Mouse (Mus musculus) large intestine, adult 2 months (tissue): ENCODE data around the gene Glipr1l1. TPM values are rescaled to one million over a fixed set of nuclear protein-coding genes. Genes with fewer than 3 reads are reported as not detected.
"Not testable (repeated sequence)": the region's sequence is repeated elsewhere in the genome, so short reads cannot be mapped to it uniquely, and the experiment has no call there.

Experiments
- DNase-seq: peaks from one replicate; pipeline ENCODE4 v3.0.0-alpha.2; 2012; ENCODE audit warnings: low read depth, low spot score
- WGBS: fragments of 180-500 bp; shearing (Covaris S2); methylation state at CpG from one replicate; pipeline ENCODE4 v1.1.7; 2018; 5-methylcytosine and 5-hydroxymethylcytosine counted together
- polyA plus RNA-seq: library from polyadenylated mRNA; depleted of rRNA; stranded (reverse); fragments of >200 nt; gene quantifications from 2 replicates; pipeline ENCODE4 v1.2.3, GENCODE M21; 2012; rRNA removed

Glipr1l1 gene
- not detected in 2 replicates for polyA plus RNA-seq

DNA sequence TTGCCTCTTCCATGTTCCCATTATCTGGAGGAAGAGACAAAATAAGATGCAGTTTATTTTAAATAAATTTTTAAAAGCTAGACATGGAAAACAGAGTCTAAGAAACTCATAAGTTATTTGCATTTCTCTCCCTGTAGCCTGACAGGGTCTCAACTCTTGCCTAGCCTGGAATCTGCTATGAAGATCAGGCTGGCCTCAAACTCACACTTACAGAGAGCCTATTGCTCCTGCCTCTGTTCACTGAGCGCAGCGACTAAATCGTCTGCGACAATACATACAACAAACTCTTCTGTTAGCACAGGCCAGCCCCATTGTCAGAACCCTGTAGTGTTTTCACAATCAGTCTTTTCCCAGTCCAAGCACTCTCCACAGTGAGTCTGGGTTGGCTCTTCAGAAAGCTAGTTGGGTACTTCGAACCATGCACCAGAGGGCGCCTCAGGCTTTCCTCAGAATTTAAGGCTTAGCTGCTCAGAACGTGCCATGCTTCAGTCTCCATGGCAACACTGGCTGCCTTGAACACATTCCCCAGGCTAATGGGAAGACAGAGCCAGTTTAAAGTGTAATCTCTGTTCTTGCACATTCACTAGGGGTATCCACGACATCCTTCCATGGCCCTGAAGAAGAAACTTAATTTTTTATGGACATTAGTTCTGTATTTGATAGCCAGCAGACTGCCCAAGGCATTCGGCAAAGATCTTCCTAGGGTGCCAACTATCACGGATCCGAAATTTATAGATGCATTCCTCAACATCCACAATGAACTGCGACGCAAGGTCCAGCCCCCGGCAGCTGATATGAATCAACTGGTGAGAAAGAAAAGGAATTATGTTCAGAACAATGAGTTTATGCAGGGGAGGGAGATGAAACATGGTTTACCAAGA, at the start of gene Glipr1l1:
Gene Glipr1l1, plus strand, starts transcription at position 488 of the 881 bp plus-strand sequence.
- no peak for DNase-seq

DNA sequence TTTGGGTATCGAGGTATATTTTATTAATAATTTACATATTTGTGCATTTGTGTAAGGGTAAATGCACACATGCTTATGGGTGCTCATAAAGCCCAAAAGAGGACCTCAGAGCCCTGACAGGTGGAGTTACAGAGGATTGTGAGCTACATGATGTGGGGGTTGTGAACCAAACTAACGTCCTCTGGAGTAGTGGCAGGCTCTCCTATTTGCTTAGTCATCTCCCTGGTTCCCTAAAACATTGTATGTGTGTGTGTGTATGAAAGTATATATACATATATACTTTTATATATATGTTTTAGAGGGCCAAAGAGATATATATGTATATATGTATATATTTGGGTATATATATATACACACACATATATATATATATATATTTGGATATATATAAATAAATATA, 36.4 kb upstream of the Glipr1l1 start:
- WGBS = 63% methylated on average over 2 of the region's 2 CpGs
- DNase-seq = no peak

More for the DNA sequence above, at the start of gene Glipr1l1:
- WGBS = 55% methylated on average over 14 of the region's 14 CpGs

DNA sequence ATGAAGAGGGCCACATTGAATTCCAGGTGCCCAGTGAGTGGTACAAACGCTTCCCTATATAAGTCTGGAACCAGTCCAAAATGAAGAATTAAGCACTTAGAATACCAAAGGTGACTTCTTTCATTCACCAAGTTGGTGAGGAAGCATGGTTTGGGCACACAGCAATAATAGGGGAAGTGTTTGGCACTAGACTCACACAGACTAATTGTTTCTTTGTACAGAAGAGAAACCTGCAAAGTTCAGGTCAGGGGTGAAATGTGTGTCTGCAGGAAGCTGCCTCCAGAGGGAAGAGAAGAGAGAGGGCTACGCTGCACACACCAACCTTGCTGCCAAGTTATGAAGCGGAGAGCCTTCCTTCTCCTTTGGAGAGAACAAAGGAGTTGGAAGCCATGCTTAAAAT, 31.3 kb upstream of the Glipr1l1 start:
- DNase-seq = not testable (repeated sequence)
- 77% methylated on average over 3 of the region's 3 CpGs for WGBS

DNA sequence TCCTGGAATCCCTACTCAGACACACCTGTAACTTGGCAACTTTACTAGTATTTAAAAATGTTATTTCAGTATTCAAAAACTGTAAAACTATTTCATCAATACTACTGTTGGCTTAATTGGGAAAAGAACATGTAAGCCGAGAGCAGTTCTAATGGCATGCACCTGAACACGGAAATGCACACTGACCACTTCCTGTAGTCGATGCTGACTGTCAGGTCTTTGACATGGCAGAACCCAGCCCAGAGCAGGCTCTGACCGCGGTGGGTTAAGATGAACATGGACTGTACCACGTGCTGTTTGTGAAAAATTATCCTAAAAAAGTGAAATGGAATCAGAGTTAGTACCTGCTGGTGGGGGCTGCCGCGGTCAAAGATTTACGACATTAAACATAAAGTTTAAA, 16.5 kb upstream of the Glipr1l1 start:
- not testable (repeated sequence) for DNase-seq
- 69% methylated on average over 9 of the region's 9 CpGs for WGBS

DNA sequence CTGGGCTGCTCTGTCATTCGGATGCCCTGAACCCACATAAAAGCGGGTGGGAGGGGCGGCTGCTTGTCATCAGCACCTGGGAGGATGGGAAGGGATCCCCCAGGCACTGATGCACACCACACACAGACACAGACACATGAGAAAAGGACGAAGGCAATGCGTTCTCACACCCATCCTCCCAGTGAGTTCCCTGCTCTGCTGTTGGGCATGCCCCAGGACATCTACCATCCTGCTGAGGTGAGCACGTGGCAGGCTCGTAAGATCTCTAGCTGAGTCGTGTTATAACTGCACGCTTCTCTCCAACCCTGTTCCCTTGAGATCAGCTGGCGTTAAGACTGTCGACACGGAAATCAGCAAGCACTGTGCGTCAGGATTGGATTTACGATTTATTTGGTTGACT, 15.7 kb upstream of the Glipr1l1 start:
- 22% methylated on average over 14 of the region's 14 CpGs for WGBS

DNA sequence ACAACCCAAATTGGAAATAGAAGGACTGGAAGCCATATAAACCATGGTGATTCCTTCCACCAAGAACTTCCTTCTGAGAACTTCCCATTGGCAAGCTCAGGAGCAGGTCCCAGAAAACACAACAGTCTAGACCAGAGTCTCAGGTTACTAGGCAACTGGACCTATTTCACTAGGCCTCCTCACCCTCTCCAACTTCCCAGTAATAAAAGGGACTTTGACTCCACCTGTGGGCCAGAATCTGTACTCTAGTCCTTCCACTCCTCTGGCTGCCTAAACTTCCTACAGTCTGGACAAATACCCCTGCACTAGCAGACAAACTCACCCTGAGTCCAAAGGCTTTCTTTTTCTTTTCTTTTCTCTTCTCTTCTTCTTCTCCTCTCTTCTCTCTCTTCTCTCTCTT, 8.8 kb upstream of the Glipr1l1 start:
- DNase-seq = no peak

More for the DNA sequence above, 15.7 kb upstream of the Glipr1l1 start:
- DNase-seq = not testable (repeated sequence)

DNA sequence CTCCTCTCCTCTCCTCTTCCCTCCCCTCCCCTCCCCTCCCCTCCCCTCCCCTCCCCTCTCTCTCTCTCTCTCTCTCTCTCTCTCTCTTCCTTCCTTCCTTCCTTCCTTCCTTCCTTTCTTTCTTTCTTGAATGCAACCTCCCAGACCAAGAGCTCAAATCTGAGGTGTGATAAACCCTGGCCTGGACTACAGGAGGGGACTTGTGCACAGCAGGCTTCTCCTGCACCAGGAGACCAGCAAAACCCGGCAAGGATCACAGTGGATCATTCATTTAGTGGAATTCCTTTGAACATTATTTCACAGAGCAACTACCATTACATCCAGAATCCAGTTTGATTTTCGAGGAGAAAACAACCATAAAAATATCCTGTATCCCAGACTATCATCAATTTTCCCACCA, 8.0 kb upstream of the Glipr1l1 start:
- 60% methylated on average over 2 of the region's 2 CpGs for WGBS
- not testable (repeated sequence) for DNase-seq

DNA sequence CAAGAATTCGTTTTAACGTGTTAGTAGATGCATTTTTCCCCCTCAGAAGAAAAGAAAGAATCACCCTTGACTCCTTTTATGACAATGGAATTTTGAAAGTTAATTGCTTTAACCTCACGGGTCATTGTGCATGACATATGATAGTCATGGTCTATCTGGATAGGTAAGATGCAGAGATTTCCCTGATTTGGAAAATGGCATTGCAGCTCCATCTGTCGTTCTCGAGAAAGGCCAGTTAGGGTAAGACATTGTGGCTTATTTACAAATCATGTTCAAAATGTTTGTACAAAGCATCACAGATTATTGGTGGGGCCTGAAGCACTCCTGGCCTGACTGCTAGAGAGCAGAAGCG, 570 bp downstream of the Glipr1l1 start:
- WGBS = 64% methylated on average over 6 of the region's 6 CpGs
- not testable (repeated sequence) for DNase-seq

DNA sequence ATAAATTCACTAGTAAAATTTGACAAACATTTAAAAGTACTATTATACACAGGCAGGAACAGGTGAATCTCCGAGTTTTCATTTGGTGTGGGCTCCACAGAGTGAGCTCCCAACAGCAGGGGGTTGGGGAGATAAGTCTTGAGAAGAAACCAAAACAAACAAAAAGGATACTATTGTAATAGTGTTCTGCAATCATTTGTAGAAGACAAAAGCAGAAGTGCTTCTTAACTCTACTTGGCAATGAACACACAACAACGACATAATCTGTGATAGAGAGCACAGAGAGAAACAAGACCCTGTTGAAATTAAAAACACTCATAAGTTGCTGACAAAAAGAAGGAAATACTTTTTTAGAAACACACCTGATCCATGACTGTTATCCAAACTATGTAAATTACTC, 20.1 kb downstream of the Glipr1l1 start:
- 35% methylated on average over 2 of the region's 2 CpGs for WGBS
- DNase-seq = no peak

DNA sequence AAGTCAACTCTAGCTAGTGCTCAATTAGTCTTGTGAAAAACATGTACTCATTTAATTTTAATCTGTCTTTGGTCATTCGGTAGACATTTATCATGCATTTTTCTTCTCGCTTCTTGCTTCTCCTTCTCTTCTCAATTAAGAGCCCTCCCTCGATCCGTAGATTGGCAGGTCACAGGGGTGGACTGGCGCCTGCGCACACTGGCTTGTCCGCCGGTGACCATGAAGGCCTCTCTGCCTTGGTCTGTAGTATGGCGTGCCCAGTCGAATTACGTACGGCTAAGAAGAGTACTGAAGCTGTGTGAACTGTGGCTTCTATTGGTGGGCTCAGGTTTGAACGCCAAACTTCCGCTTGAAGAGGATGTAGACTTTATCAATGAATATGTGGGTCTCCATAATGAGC, 23.2 kb downstream of the Glipr1l1 start, which contains the start of gene Glipr1l2:
Gene Glipr1l2, plus strand, starts transcription at position 198 of the 400 bp plus-strand sequence.
- 94% methylated on average over 14 of the region's 14 CpGs for WGBS

DNA sequence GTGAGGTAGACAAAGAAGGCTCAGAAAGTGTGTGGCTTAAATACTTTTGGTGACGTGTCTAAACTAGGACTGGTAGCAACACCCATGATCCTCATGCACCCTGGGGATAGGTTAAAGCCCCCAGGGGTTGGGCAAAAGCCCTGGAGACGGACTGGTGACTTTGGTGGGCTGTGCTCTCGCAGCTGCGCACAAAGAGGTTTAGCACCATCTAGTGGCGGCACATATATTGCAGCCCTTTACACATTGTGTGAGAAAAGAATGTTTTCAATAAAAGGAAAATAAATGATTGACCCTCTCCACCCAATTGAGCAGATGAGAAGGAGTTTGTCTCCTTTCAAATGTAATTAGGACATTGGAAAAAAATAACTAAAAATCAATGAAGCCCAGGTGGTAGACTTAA, 45.8 kb downstream of the Glipr1l1 start:
- 3% methylated on average over 5 of the region's 5 CpGs for WGBS
- not testable (repeated sequence) for DNase-seq

More for the DNA sequence above, 23.2 kb downstream of the Glipr1l1 start, which contains the start of gene Glipr1l2:
- no peak for DNase-seq

DNA sequence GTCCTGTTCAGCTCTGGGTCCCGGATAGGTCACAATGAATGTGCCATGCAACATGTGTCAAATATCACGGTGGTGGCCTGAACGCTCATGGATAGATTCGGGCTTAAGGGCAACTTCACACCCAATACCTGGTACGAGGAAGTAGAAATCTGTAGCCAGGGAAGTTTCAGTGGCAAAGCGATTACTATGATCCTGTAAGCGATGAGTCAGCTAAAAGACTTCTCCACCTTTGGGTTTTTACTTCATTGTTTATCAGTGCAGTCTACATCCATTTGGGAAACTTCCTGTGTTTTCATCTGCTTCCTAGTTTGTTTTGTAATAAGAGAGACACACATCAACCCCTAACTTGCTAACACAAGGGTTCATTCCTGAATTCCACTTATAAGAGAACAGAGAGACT, 50.4 kb downstream of the Glipr1l1 start:
- DNase-seq = no peak
- 88% methylated on average over 7 of the region's 7 CpGs for WGBS

DNA sequence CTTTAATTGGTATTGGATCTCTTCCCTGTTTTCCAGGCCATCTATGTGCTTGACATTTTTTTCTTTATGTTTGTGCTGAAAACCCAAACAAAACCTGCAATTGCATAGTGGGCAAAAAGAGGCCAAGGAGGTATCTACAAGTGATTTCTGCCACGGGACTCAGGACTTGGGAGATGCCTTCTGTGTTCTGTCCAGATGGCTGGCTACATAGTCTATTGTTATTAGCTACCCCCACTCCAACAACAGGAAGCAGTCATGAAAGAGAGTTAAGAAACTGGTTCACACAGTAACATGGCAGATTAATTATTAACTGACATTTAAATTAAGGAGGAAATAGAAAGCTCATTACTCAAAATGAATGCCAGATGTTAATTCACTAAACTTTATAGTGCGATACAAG, 65.1 kb downstream of the Glipr1l1 start:
- DNase-seq = not testable (repeated sequence)
- 51% methylated on average over 2 of the region's 2 CpGs for WGBS

DNA sequence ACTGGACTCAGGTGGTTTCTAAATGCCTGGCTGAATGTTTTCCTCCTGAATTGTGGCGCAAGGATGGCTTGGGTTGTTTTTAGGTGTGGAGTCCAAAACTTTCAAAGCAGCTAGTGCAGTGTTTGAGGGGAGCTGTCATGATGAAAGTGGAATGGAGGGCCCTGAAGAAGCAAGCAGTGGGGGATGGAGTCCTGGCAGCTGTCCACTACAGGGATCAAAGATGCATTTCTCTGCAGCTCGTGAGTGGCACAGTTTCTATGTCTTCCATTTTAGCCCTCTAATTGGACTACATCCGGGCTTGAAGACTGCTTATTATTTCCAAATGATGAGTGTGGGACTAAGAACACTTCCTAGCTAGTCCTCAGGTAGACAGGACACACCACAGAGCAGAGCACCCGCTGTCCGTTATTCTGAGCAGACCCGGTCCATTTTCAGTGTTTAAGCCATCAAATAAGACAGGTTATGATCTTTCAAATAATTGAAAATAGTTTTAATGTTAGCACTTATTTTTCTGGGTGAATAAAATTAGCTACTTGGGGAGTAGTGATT, 67.8 kb downstream of the Glipr1l1 start:
- not testable (repeated sequence) for DNase-seq
- WGBS = 78% methylated on average over 6 of the region's 6 CpGs

Other genes starting within 250 kb of the Glipr1l1 start
- gene Krr1, start 87.5 kb upstream of the Glipr1l1 start, polyA plus RNA-seq = 5.1 and 7.0 TPM in 2 replicates
- 24.9 and 30.2 TPM in 2 replicates for gene Glipr1, start 57.6 kb upstream of the Glipr1l1 start, polyA plus RNA-seq
- gene Glipr1l2, start 23.2 kb downstream of the Glipr1l1 start, polyA plus RNA-seq = not detected in 2 replicates
- not detected in 2 replicates for gene Glipr1l3, start 100.1 kb downstream of the Glipr1l1 start, polyA plus RNA-seq
- 0.07 TPM in 1 of 2 replicates, not detected in the other for gene Caps2, start 103.4 kb downstream of the Glipr1l1 start, polyA plus RNA-seq
- 0.11 and 0.15 TPM in 2 replicates for gene Kcnc2, start 210.9 kb downstream of the Glipr1l1 start, polyA plus RNA-seq